Mouse (Mus musculus) testis, adult 2 months (tissue): ENCODE measurements around the gene Ccdc177. TPM values are rescaled to one million over a fixed set of nuclear protein-coding genes. Genes with fewer than 3 reads are reported as not detected.
A peak's percentile ranks its signal among the peaks of the same experiment; 100 is the strongest.

Experiments
- H3K27ac ChIP-seq: fragments of 200-500 bp; 2 replicates; pipeline ENCODE4 v1.5.1; 2012; ENCODE audit warnings: low read depth, low read length; ENCODE audit not compliant: control insufficient read depth, insufficient read depth
- H3K27me3 ChIP-seq: fragments of 200-500 bp; 2 replicates; pipeline ENCODE4 v1.6.1; 2012; ENCODE audit warnings: mild to moderate bottlenecking, low read length, moderate library complexity; ENCODE audit not compliant: control insufficient read depth, insufficient read depth
- H3K36me3 ChIP-seq: fragments of 200-500 bp; 2 replicates; pipeline ENCODE4 v1.6.1; 2012; ENCODE audit warnings: mild to moderate bottlenecking, low read length; ENCODE audit not compliant: control insufficient read depth, insufficient read depth
- H3K4me1 ChIP-seq: fragments of 200-500 bp; 2 replicates; pipeline ENCODE4 v1.6.1; 2012; ENCODE audit warnings: low read length; ENCODE audit not compliant: control insufficient read depth, insufficient read depth
- H3K4me3 ChIP-seq: fragments of 200-500 bp; 2 replicates; pipeline ENCODE4 v1.5.1; 2012; ENCODE audit warnings: low read depth, mild to moderate bottlenecking, low read length, moderate library complexity, mixed read lengths; ENCODE audit not compliant: control insufficient read depth
- CTCF ChIP-seq: fragments of 200-500 bp; IDR thresholded peaks from 2 replicates; pipeline ENCODE4 v1.5.1; 2012; ENCODE audit warnings: low read depth, mild to moderate bottlenecking, inconsistent platforms, low read length, moderate library complexity; ENCODE audit not compliant: control insufficient read depth, insufficient read depth, insufficient replicate concordance
- POLR2A ChIP-seq: fragments of 200-500 bp; IDR thresholded peaks from 2 replicates; pipeline ENCODE4 v1.6.1; 2012; ENCODE audit warnings: low read depth, mild to moderate bottlenecking, inconsistent platforms, low read length, moderate library complexity; ENCODE audit not compliant: control insufficient read depth
- polyA plus RNA-seq: library from polyadenylated mRNA; depleted of rRNA; stranded (reverse); fragments of >200 nt; gene quantifications from 2 replicates; pipeline ENCODE4 v1.2.3, GENCODE M21; 2012

The Ccdc177 gene
- polyA plus RNA-seq, 1 experiment: 0.05 TPM

GRCm38 (mm10) chr12:80764116-80764515 is 3.6 kb upstream of the Ccdc177 start:
- Histone ChIP-seq H3K4me3 (no peak overlapping the region), H3K27ac (no peak overlapping the region)

DNA sequence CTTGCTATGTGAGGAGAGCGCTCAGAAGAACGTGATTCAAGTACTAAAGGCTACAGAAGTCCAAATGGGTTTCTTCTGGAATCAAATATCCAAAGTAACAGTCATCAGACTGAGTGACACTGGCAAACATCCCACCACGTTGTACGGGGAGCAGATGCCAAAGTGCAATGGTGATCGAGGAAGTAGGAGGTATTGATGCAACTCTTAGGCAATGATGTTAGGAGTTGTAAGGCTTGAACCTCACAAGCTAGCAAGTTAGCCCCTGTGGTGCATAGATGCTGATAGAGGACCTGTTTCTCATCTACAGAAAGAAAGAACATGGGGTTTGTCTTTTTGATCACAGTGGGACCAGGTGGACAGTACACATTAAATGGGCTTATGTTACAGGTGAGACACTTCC is 2.5 kb upstream of the Ccdc177 start:
- Histone ChIP-seq H3K36me3 (no peaks in the 10 kb centered on the region), H3K4me3 (no peak overlapping the region), H3K27ac (no peak overlapping the region), H3K4me1 (peaks cover 15% of the 10 kb centered on the region), H3K27me3 (no peaks in the 10 kb centered on the region)
- TF ChIP-seq POLR2A (no peak), CTCF (no peak)

More at GRCm38 (mm10) chr12:80764116-80764515, 3.6 kb upstream of the Ccdc177 start:
- TF ChIP-seq CTCF: no peak
- no peak for TF ChIP-seq POLR2A
- Histone ChIP-seq H3K36me3 (no peaks in the 10 kb centered on the region), H3K4me1 (peaks cover 6% of the 10 kb centered on the region), H3K27me3 (no peaks in the 10 kb centered on the region)

DNA sequence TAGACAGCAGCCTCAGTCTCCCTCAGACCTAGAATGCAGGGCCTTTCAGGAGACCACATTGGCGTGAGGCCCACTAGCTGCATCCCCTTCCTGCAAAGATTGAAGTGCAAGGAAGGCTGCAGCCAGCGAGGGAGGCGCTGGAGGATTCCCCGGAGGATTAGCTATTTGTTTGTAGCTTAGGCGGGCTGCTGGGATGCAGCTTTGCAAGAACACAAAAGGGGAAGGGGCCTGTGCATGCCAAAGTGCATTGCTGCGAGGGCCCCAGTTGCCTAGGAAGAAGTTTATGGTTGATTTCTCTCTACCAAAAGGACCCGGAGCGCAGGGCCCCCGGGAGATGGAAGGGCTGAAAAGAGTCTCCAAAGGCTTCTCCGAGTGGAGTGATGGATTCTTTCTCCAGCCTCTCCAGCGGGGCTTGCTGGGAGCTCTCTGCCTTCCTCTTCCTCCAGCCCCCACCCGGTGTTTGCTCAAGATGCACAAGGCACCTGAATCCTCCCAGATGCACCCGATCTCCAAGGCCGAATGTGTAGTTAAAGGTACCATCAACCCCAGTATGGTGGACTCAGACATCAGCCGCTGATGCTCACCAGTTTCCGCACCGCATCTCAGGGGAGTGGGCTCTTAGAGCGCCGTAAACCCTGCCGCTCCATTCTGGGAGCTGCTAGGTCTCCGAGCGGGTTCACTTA is 633 bp downstream of the Ccdc177 start:
- TF ChIP-seq POLR2A (no peak), CTCF (no peak)
- Histone ChIP-seq H3K4me1 (peaks cover 20% of the 10 kb centered on the region), H3K36me3 (no peaks in the 10 kb centered on the region), H3K27me3 (no peaks in the 10 kb centered on the region), H3K4me3 (peak overlapping the region; percentile 53), H3K27ac (no peak overlapping the region)

- no peak overlapping the region for H3K27ac ChIP-seq
- no peaks in the 10 kb centered on the region for H3K27me3 ChIP-seq
- H3K4me3 ChIP-seq: peak overlapping the region; percentile 77
- no peaks in the 10 kb centered on the region for H3K36me3 ChIP-seq
- TF ChIP-seq POLR2A (no peak), CTCF (no peak)
- H3K4me1 ChIP-seq: peaks cover 20% of the 10 kb centered on the region
Observed at GRCm38 (mm10) chr12:80759387-80759712, 1.1 kb downstream of the Ccdc177 start.

DNA sequence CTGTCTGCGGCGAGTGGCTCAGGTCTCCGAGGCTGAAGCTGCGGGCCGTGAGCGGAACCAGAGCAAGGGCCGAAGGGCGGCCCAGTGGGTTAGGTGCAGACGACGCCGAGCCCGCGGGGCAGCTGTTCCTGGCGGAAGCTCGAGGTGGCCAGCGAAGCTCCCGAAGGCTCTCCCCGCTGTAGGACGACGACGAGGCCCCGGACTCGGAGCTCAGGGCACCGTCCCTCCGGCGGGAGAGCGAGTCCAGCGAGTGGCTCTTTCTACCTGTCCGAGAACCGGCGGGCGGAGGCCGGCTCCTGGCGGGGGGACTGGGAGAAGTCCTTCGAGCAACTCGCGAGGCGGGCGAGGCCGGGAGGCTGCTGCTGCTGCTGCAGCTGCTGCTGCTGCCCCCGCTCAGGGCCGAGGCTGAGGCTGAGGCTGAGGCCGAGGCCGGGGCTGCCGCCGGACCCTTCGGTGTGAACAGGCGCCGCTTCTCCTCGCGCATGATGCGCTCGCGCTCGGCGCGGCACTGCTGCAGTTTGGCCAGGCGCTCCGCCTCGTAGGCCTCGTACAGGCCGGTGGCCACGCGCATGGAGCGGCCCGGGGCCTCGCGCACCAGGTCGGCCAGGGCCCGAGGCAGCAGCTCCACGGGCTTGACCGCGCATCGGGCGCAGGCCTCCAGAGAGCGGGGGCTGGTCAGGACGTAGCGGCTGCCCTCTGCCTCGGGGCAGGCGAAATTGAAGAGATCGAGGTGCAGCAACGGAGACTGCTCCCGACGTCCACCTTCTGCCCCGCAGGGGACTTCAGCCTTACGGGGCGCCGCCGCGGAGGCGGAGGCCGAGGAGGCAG is 1.7 kb downstream of the Ccdc177 start:
- Histone ChIP-seq H3K27ac (no peak overlapping the region), H3K27me3 (no peaks in the 10 kb centered on the region), H3K4me3 (peak overlapping the region; percentile 77), H3K36me3 (no peaks in the 10 kb centered on the region), H3K4me1 (peaks cover 20% of the 10 kb centered on the region)
- no peak for TF ChIP-seq CTCF
- TF ChIP-seq POLR2A: no peak

DNA sequence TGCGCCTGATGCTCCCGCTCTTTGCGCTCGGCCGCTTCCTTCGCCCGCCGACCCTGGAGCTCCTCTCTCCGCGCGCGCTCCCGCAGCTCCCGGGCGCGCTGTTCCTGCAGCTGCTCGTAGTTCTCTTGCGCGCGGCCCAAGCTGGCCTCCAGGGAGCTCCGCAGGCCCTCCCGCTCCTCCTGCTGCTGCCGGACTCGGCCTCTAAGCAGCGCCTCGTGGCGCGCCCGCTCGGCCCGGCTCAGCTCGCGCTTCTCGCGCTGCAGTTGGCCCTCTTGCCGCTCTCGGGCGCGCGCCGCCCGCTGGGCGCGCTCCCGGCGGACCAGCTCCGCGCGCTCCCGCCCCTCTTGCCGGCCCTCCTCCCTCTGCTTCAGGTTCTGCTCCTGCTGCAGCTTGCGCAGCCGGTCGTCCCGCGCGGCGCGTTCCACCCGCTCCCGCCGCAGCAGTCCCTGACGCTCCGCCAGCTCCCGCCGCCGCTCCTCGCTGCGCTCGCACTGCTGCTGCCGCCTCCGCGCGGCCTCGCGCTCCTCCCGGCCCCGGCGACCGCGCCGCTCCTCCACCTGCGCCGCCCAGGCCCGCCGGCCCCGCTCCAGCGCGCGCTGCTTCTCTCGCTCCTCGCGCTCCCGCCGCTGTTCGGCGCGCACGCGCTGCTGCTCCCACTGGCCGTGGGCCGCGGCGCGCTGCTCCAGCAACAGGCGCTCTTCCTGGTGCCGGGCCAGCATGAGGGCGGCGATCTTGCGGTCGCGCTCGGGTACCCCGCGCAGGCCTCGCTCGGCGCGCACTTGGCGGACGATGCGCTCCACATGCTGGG is 2.5 kb downstream of the Ccdc177 start:
- peaks cover 20% of the 10 kb centered on the region for H3K4me1 ChIP-seq
- no peaks in the 10 kb centered on the region for H3K36me3 ChIP-seq
- H3K4me3 ChIP-seq: peak overlapping the region; percentile 77
- H3K27me3 ChIP-seq: no peaks in the 10 kb centered on the region
- H3K27ac ChIP-seq: no peak overlapping the region
- no peak for TF ChIP-seq POLR2A
- TF ChIP-seq CTCF: no peak

GRCm38 (mm10) chr12:80751556-80751955 is 8.9 kb downstream of the Ccdc177 start:
- H3K27ac ChIP-seq: no peak overlapping the region
- H3K27me3 ChIP-seq: no peaks in the 10 kb centered on the region
- no peaks in the 10 kb centered on the region; the same call in 1 of the 2 replicates for H3K4me1 ChIP-seq
- no peak for TF ChIP-seq POLR2A
- no peak for TF ChIP-seq CTCF
- H3K4me3 ChIP-seq: no peak overlapping the region
- no peaks in the 10 kb centered on the region for H3K36me3 ChIP-seq
